Mouse (Mus musculus) ES-Bruce4 (cell line): Measurements from ENCODE around the gene Agl. TPM values are rescaled to one million over a fixed set of nuclear protein-coding genes. Genes with fewer than 3 reads are reported as not detected.

ENCODE experiments used
- H3K27ac ChIP-seq: 2 replicates; pipeline ENCODE4 v1.5.1; 2012; ENCODE audit warnings: low read length, inconsistent platforms; ENCODE audit not compliant: insufficient read depth
- H3K27me3 ChIP-seq: 2 replicates; pipeline ENCODE4 v1.6.1; 2012; ENCODE audit warnings: mild to moderate bottlenecking, low read length, inconsistent platforms; ENCODE audit not compliant: control insufficient read depth, poor library complexity, insufficient read depth, severe bottlenecking
- H3K36me3 ChIP-seq: 2 replicates; pipeline ENCODE4 v1.6.1; 2012; ENCODE audit warnings: inconsistent platforms, mild to moderate bottlenecking, low read length, moderate library complexity; ENCODE audit not compliant: control insufficient read depth, poor library complexity, insufficient read depth, severe bottlenecking
- H3K4me1 ChIP-seq: one replicate; pipeline ENCODE4 v1.8.1; 2011; ENCODE audit warnings: low read length; ENCODE audit not compliant: control insufficient read depth, insufficient read depth
- H3K4me3 ChIP-seq: 2 replicates; pipeline ENCODE4 v1.5.1; 2011; ENCODE audit warnings: low read depth, mild to moderate bottlenecking, low read length
- H3K9ac ChIP-seq: 2 replicates; pipeline ENCODE4 v1.6.1; 2012; ENCODE audit warnings: low read depth, mild to moderate bottlenecking, inconsistent platforms; ENCODE audit not compliant: poor library complexity, severe bottlenecking
- H3K9me3 ChIP-seq: replicated peaks from 2 replicates; pipeline ENCODE4 v1.6.1; 2012; ENCODE audit warnings: mild to moderate bottlenecking, low read length, inconsistent platforms; ENCODE audit not compliant: control insufficient read depth, poor library complexity, insufficient read depth, severe bottlenecking
- CTCF ChIP-seq: IDR thresholded peaks from one replicate; pipeline ENCODE4 v1.8.1; 2011; ENCODE audit warnings: low read depth, low read length
- EP300 ChIP-seq: IDR thresholded peaks from 2 replicates; pipeline ENCODE4 v1.6.1; 2011; ENCODE audit warnings: low read depth, low read length; ENCODE audit not compliant: insufficient read depth
- POLR2A ChIP-seq: IDR thresholded peaks from one replicate; pipeline ENCODE4 v1.8.1; 2011; ENCODE audit warnings: low read length; ENCODE audit not compliant: insufficient read depth
- polyA plus RNA-seq: library from polyadenylated mRNA; stranded (reverse); fragments of >200 nt; gene quantifications from 2 replicates; pipeline ENCODE4 v1.2.4, GENCODE M21; 2011; ENCODE audit warnings: low read depth; ENCODE audit not compliant: missing spikeins, insufficient read depth, insufficient read length

Gene Agl
- polyA plus RNA-seq, 1 experiment: 15.2 TPM

DNA sequence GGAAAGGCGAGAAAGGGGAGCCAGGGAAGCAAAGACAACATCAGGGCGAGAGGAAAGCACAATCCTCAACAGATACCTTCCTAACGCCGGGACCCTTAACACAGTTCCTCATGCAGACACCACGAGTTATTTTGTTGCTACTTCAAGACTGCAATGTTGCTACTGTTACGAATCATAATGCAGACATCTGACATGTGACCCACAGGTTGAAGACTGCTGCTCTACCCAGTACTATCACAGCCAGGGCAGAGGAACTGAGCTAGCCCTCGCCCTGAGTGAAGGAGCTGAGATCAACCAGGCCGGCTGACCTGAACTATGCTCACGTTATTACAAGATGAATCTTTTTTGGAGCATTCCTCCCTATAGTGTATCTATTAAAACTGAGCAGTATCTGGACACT, 67.0 kb downstream of the Agl start:
- TF ChIP-seq CTCF (no peak), POLR2A (no peak), EP300 (no peak)
- Histone ChIP-seq H3K27me3 (no peaks in the 10 kb centered on the region), H3K4me3 (no peak overlapping the region)

GRCm38 (mm10) chr3:116740106-116740505, 67.9 kb downstream of the Agl start:
- Histone ChIP-seq H3K9me3 (no peaks in the 10 kb centered on the region), H3K27me3 (no peaks in the 10 kb centered on the region), H3K36me3 (no peaks in the 10 kb centered on the region), H3K9ac (no peak overlapping the region), H3K4me3 (no peak overlapping the region), H3K27ac (no peak overlapping the region), H3K4me1 (no peaks in the 10 kb centered on the region)
- TF ChIP-seq EP300 (no peak), CTCF (no peak), POLR2A (no peak)

More for the DNA sequence above, 67.0 kb downstream of the Agl start:
- Histone ChIP-seq H3K9ac (no peak overlapping the region), H3K27ac (no peak overlapping the region), H3K9me3 (no peaks in the 10 kb centered on the region), H3K4me1 (no peaks in the 10 kb centered on the region), H3K36me3 (no peaks in the 10 kb centered on the region)

GRCm38 (mm10) chr3:116737326-116737731, 70.6 kb downstream of the Agl start:
- no peaks in the 10 kb centered on the region for H3K4me1 ChIP-seq
- H3K27me3 ChIP-seq: no peaks in the 10 kb centered on the region
- no peak overlapping the region for H3K4me3 ChIP-seq
- no peaks in the 10 kb centered on the region for H3K36me3 ChIP-seq
- H3K9ac ChIP-seq: no peak overlapping the region
- H3K27ac ChIP-seq: no peak overlapping the region
- 0 out of 2 replicates have a peak, but pooled peaks cover 3% of the 10 kb centered on the region for H3K9me3 ChIP-seq
- no peak for TF ChIP-seq POLR2A
- TF ChIP-seq EP300: no peak
- no peak for TF ChIP-seq CTCF

GRCm38 (mm10) chr3:116729483-116730174, 78.3 kb downstream of the Agl start:
- H3K9ac ChIP-seq: no peak overlapping the region
- H3K9me3 ChIP-seq: 0 out of 2 replicates have a peak, but pooled peaks cover 3% of the 10 kb centered on the region
- H3K4me1 ChIP-seq: no peaks in the 10 kb centered on the region
- TF ChIP-seq EP300: no peak
- no peak for TF ChIP-seq POLR2A
- no peak for TF ChIP-seq CTCF
- no peak overlapping the region for H3K27ac ChIP-seq
- no peaks in the 10 kb centered on the region for H3K36me3 ChIP-seq
- no peaks in the 10 kb centered on the region for H3K27me3 ChIP-seq
- H3K4me3 ChIP-seq: no peak overlapping the region

DNA sequence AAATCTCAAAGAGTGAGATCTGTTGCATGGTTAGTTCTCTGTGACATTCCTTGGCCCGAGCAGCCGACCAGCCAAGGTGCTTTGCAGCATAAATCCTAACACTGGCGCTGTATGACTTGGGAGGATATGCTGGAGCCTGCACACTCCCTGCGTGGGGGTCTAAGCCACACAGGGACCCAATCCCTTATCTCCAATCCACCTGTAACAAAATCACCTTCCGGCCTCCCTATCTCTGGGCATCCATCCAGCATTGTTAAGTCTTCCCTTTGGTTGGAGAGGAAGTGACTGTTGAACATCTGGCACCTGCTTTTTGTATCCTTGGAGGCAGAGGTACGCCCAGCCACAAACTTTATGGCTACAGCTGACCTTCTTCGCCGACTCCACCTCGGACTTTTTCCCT, 81.2 kb downstream of the Agl start:
- 0 out of 2 replicates have a peak overlapping the region, but pooled peaks have one; percentile 22 for H3K27ac ChIP-seq

DNA sequence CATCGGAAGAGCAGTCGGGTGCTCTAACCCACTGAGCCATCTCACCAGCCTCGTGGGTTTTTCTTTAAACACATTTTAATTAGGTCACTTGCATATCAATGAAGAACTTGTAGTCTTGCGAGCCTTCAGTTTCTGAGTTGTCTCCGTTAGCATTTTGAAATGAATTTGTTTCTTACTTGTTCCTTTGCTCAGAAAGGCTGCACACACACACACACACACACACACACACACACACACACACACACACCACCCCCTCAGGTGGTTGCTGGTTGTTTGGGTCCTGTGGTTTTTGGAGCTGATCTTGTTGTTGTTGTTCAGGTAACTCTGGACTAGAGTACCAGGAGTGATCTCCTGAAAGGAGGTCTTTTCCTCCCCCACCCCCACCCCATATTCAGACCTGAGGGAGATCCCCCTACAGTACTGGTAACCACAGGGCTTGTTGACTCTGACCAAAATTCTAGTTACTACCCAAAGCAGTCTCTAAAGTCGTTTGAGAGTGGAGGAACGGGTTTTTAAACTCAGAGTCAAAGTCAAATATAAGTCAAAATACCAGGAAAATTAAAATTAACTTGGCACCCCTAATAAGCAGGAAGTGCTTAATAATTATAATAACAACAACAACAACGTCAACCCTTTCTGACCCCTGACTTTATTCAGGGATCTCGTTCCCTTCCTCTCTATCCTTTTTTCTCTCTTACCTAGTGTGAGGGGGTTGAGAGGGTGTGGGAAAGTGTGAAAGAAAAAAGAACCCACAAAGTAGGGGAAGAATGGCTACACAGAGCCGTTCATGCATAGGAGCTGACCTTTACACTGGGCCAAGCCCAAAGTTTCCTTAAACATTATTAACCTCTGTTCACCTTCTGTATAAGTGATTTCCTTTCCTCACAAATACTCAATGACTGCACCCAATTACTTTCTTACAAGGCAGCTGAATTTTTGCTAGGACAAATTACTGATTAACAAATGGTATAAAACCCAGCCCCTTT, 84.2 kb downstream of the Agl start:
- H3K27me3 ChIP-seq: no peaks in the 10 kb centered on the region
- no peak overlapping the region for H3K9ac ChIP-seq
- no peaks in the 10 kb centered on the region for H3K9me3 ChIP-seq
- TF ChIP-seq EP300 (no peak), CTCF (no peak), POLR2A (no peak)
- H3K27ac ChIP-seq: peak overlapping the region; percentile 91
- peaks cover 2% of the 10 kb centered on the region for H3K4me1 ChIP-seq
- no peaks in the 10 kb centered on the region for H3K36me3 ChIP-seq
- no peak overlapping the region for H3K4me3 ChIP-seq

More for the DNA sequence above, 81.2 kb downstream of the Agl start:
- no peaks in the 10 kb centered on the region for H3K27me3 ChIP-seq
- no peak overlapping the region for H3K4me3 ChIP-seq
- H3K36me3 ChIP-seq: no peaks in the 10 kb centered on the region
- no peak for TF ChIP-seq CTCF
- no peak for TF ChIP-seq EP300
- no peak for TF ChIP-seq POLR2A
- no peak overlapping the region for H3K9ac ChIP-seq
- H3K9me3 ChIP-seq: no peaks in the 10 kb centered on the region
- H3K4me1 ChIP-seq: peaks cover 2% of the 10 kb centered on the region
